Mouse (Mus musculus) heart, postnatal 36 days (tissue): ENCODE results near the gene C130026I21Rik. TPM values are rescaled to one million over a fixed set of nuclear protein-coding genes. Genes with fewer than 3 reads are reported as not detected.
"Not testable (repeated sequence)": the region's sequence is repeated elsewhere in the genome, so short reads cannot be mapped to it uniquely, and the experiment has no call there.

Source experiments
- DNase-seq, 2 experiments: peaks; one replicate each; pipeline ENCODE4 v3.0.0; 2021 to 2022
- intact Hi-C: fragments of 180-260 bp; cut with DNase I; formaldehyde crosslinking; loops from one replicate; pipeline ENCODE4 v1.15.1; 2025
- total RNA-seq, 2 experiments: library from RNA; stranded (reverse); gene quantifications; 2 replicates each; pipeline ENCODE4 v1.2.3; 2021

C130026I21Rik gene
- total RNA-seq, 2 experiments from 2014 or later, result 0.75 to 1.2 TPM

GRCm38 (mm10) chr1:85073099-85073498 is 197.3 kb downstream of the C130026I21Rik start:
- DNase-seq, intact Hi-C loops: not testable (repeated sequence)

- intact Hi-C loops, DNase-seq: not testable (repeated sequence)
Observed at GRCm38 (mm10) chr1:85071690-85072089, 198.7 kb downstream of the C130026I21Rik start.

- intact Hi-C loops, DNase-seq: not testable (repeated sequence)
Observed at GRCm38 (mm10) chr1:85035801-85036200, 234.6 kb downstream of the C130026I21Rik start.

- DNase-seq, intact Hi-C loops: not testable (repeated sequence)
Observed at GRCm38 (mm10) chr1:85034394-85034793, 236.0 kb downstream of the C130026I21Rik start.

GRCm38 (mm10) chr1:85033616-85034015 is 236.8 kb downstream of the C130026I21Rik start:
- DNase-seq, intact Hi-C loops: not testable (repeated sequence)

GRCm38 (mm10) chr1:85030211-85030610 is 240.2 kb downstream of the C130026I21Rik start:
- DNase-seq, intact Hi-C loops: not testable (repeated sequence)

- DNase-seq, intact Hi-C loops: not testable (repeated sequence)
Observed at GRCm38 (mm10) chr1:85011933-85012332, 258.4 kb downstream of the C130026I21Rik start.

GRCm38 (mm10) chr1:85010947-85011346 is 259.4 kb downstream of the C130026I21Rik start:
- DNase-seq, intact Hi-C loops: not testable (repeated sequence)

GRCm38 (mm10) chr1:85007737-85008136 is 262.6 kb downstream of the C130026I21Rik start:
- intact Hi-C loops, DNase-seq: not testable (repeated sequence)

- intact Hi-C loops, DNase-seq: not testable (repeated sequence)
Observed at GRCm38 (mm10) chr1:84999241-84999640, 271.1 kb downstream of the C130026I21Rik start.

GRCm38 (mm10) chr1:84996305-84996704 is 274.1 kb downstream of the C130026I21Rik start:
- intact Hi-C loops, DNase-seq: not testable (repeated sequence)

- intact Hi-C loops, DNase-seq: not testable (repeated sequence)
Observed at GRCm38 (mm10) chr1:84994461-84994860, 275.9 kb downstream of the C130026I21Rik start.

GRCm38 (mm10) chr1:84993688-84994319 is 276.6 kb downstream of the C130026I21Rik start:
- intact Hi-C loops, DNase-seq: not testable (repeated sequence)

- DNase-seq, intact Hi-C loops: not testable (repeated sequence)
Observed at GRCm38 (mm10) chr1:84993235-84993634, 277.1 kb downstream of the C130026I21Rik start.

GRCm38 (mm10) chr1:84992827-84993226 is 277.5 kb downstream of the C130026I21Rik start:
- DNase-seq, intact Hi-C loops: not testable (repeated sequence)

GRCm38 (mm10) chr1:84989044-84989443 is 281.3 kb downstream of the C130026I21Rik start:
- DNase-seq, intact Hi-C loops: not testable (repeated sequence)

GRCm38 (mm10) chr1:84987729-84988128 is 282.6 kb downstream of the C130026I21Rik start:
- DNase-seq, intact Hi-C loops: not testable (repeated sequence)

GRCm38 (mm10) chr1:84961779-84962178 is 308.6 kb downstream of the C130026I21Rik start:
- intact Hi-C loops, DNase-seq: not testable (repeated sequence)

- intact Hi-C loops, DNase-seq: not testable (repeated sequence)
Observed at GRCm38 (mm10) chr1:84957713-84958112, 312.7 kb downstream of the C130026I21Rik start.

- intact Hi-C loops, DNase-seq: not testable (repeated sequence)
Observed at GRCm38 (mm10) chr1:84956771-84957170, 313.6 kb downstream of the C130026I21Rik start.

GRCm38 (mm10) chr1:84952456-84953181 is 317.7 kb downstream of the C130026I21Rik start:
- intact Hi-C loops, result no loop called here
- no peak for DNase-seq
